Mouse (Mus musculus): ENCODE results near the gene Gm1123. TPM values are rescaled to one million over a fixed set of nuclear protein-coding genes. Genes with fewer than 3 reads are reported as not detected.

The Gm1123 gene
- polyA plus RNA-seq, 1 experiment from 2014 or later = not detected

GRCm38 (mm10) chr9:99021166-99021565, 14.3 kb downstream of the Gm1123 start:
- H3K4me3 ChIP-seq (ENCODE audit: low read depth, low read length) = no peak overlapping the region
- H3K9me3 ChIP-seq (replicated peaks; ENCODE audit: control insufficient read depth, low read length) = no peaks in the 10 kb centered on the region
- H3K4me1 ChIP-seq (ENCODE audit: control insufficient read depth, insufficient read depth, low read length) = no peaks in the 10 kb centered on the region
- DNase-seq (ENCODE audit: low spot score) (no peak), ATAC-seq (no peak)
- H3K27me3 ChIP-seq (replicated peaks; ENCODE audit: control insufficient read depth, insufficient read depth, low read length) = no peaks in the 10 kb centered on the region
- H3K36me3 ChIP-seq (ENCODE audit: control insufficient read depth, insufficient read depth, low read length) = no peaks in the 10 kb centered on the region
- no peak overlapping the region for H3K9ac ChIP-seq (ENCODE audit: low read length)
- 21% methylated on average over 5 of the region's 5 CpGs for WGBS
- no peak overlapping the region for H3K27ac ChIP-seq (ENCODE audit: low read depth, low read length)
- no peak overlapping the region for H3K4me2 ChIP-seq (ENCODE audit: low read length)

- no peaks in the 10 kb centered on the region for H3K27me3 ChIP-seq (replicated peaks; ENCODE audit: control insufficient read depth, insufficient read depth, low read length)
- H3K4me3 ChIP-seq (ENCODE audit: low read depth, low read length) = no peak overlapping the region
- DNase-seq (ENCODE audit: low spot score) (no peak), ATAC-seq (no peak)
- no peak overlapping the region for H3K9ac ChIP-seq (ENCODE audit: low read length)
- H3K4me1 ChIP-seq (ENCODE audit: control insufficient read depth, insufficient read depth, low read length) = no peaks in the 10 kb centered on the region
- no peaks in the 10 kb centered on the region for H3K9me3 ChIP-seq (replicated peaks; ENCODE audit: control insufficient read depth, low read length)
- H3K27ac ChIP-seq (ENCODE audit: low read depth, low read length) = no peak overlapping the region
- 65% methylated on average over 6 of the region's 6 CpGs for WGBS
- no peaks in the 10 kb centered on the region for H3K36me3 ChIP-seq (ENCODE audit: control insufficient read depth, insufficient read depth, low read length)
- no peak overlapping the region for H3K4me2 ChIP-seq (ENCODE audit: low read length)
Measured at GRCm38 (mm10) chr9:99017679-99018078, 17.8 kb downstream of the Gm1123 start.

GRCm38 (mm10) chr9:99016759-99017158, 18.8 kb downstream of the Gm1123 start:
- H3K9ac ChIP-seq (ENCODE audit: low read length) = no peak overlapping the region
- 80% methylated on average over 3 of the region's 3 CpGs for WGBS
- no peaks in the 10 kb centered on the region for H3K27me3 ChIP-seq (replicated peaks; ENCODE audit: control insufficient read depth, insufficient read depth, low read length)
- no peaks in the 10 kb centered on the region for H3K4me1 ChIP-seq (ENCODE audit: control insufficient read depth, insufficient read depth, low read length)
- H3K27ac ChIP-seq (ENCODE audit: low read depth, low read length) = no peak overlapping the region
- no peaks in the 10 kb centered on the region for H3K9me3 ChIP-seq (replicated peaks; ENCODE audit: control insufficient read depth, low read length)
- H3K4me3 ChIP-seq (ENCODE audit: low read depth, low read length) = no peak overlapping the region
- no peaks in the 10 kb centered on the region for H3K36me3 ChIP-seq (ENCODE audit: control insufficient read depth, insufficient read depth, low read length)
- H3K4me2 ChIP-seq (ENCODE audit: low read length) = no peak overlapping the region
- ATAC-seq = no peak
- DNase-seq (ENCODE audit: low spot score) = no peak

GRCm38 (mm10) chr9:99016301-99016700, 19.2 kb downstream of the Gm1123 start:
- H3K9ac ChIP-seq (ENCODE audit: low read length) = no peak overlapping the region
- no peak overlapping the region for H3K4me2 ChIP-seq (ENCODE audit: low read length)
- H3K36me3 ChIP-seq (ENCODE audit: control insufficient read depth, insufficient read depth, low read length) = no peaks in the 10 kb centered on the region
- H3K4me1 ChIP-seq (ENCODE audit: control insufficient read depth, insufficient read depth, low read length) = no peaks in the 10 kb centered on the region
- H3K27ac ChIP-seq (ENCODE audit: low read depth, low read length) = no peak overlapping the region
- no peak for DNase-seq (ENCODE audit: low spot score)
- no peaks in the 10 kb centered on the region for H3K27me3 ChIP-seq (replicated peaks; ENCODE audit: control insufficient read depth, insufficient read depth, low read length)
- no peak overlapping the region for H3K4me3 ChIP-seq (ENCODE audit: low read depth, low read length)
- no peak for ATAC-seq
- WGBS = 75% methylated on average over 3 of the region's 3 CpGs
- no peaks in the 10 kb centered on the region for H3K9me3 ChIP-seq (replicated peaks; ENCODE audit: control insufficient read depth, low read length)

GRCm38 (mm10) chr9:99009898-99010199, 25.7 kb downstream of the Gm1123 start:
- Histone ChIP-seq H3K4me3 (ENCODE audit: low read depth, low read length) (no peak overlapping the region), H3K9me3 (replicated peaks; ENCODE audit: control insufficient read depth, low read length) (no peaks in the 10 kb centered on the region), H3K36me3 (ENCODE audit: control insufficient read depth, insufficient read depth, low read length) (0 out of 2 replicates have a peak, but pooled peaks cover 10% of the 10 kb centered on the region), H3K27ac (ENCODE audit: low read depth, low read length) (no peak overlapping the region), H3K4me2 (ENCODE audit: low read length) (no peak overlapping the region), H3K9ac (ENCODE audit: low read length) (no peak overlapping the region), H3K27me3 (replicated peaks; ENCODE audit: control insufficient read depth, insufficient read depth, low read length) (no peaks in the 10 kb centered on the region), H3K4me1 (ENCODE audit: control insufficient read depth, insufficient read depth, low read length) (no peaks in the 10 kb centered on the region)
- ATAC-seq (no peak), DNase-seq (ENCODE audit: low spot score) (no peak)
- 97% methylated on average over 3 of the region's 3 CpGs for WGBS

- 86% methylated on average over 12 of the region's 12 CpGs for WGBS
- no peak for ATAC-seq
- H3K4me2 ChIP-seq (ENCODE audit: low read length) = no peak overlapping the region
- H3K9ac ChIP-seq (ENCODE audit: low read length) = no peak overlapping the region
- H3K27ac ChIP-seq (ENCODE audit: low read depth, low read length) = no peak overlapping the region
- no peaks in the 10 kb centered on the region for H3K9me3 ChIP-seq (replicated peaks; ENCODE audit: control insufficient read depth, low read length)
- no peaks in the 10 kb centered on the region for H3K27me3 ChIP-seq (replicated peaks; ENCODE audit: control insufficient read depth, insufficient read depth, low read length)
- no peaks in the 10 kb centered on the region for H3K4me1 ChIP-seq (ENCODE audit: control insufficient read depth, insufficient read depth, low read length)
- H3K36me3 ChIP-seq (ENCODE audit: control insufficient read depth, insufficient read depth, low read length) = 0 out of 2 replicates have a peak, but pooled peaks cover 10% of the 10 kb centered on the region
- DNase-seq (ENCODE audit: low spot score) = no peak
- no peak overlapping the region for H3K4me3 ChIP-seq (ENCODE audit: low read depth, low read length)
Measured at GRCm38 (mm10) chr9:99009069-99009897, 26.2 kb downstream of the Gm1123 start.

- Histone ChIP-seq H3K27ac (ENCODE audit: low read depth, low read length) (no peak overlapping the region), H3K4me1 (ENCODE audit: control insufficient read depth, insufficient read depth, low read length) (no peaks in the 10 kb centered on the region), H3K36me3 (ENCODE audit: control insufficient read depth, insufficient read depth, low read length) (peaks cover 51% of the 10 kb centered on the region), H3K4me2 (ENCODE audit: low read length) (no peak overlapping the region), H3K4me3 (ENCODE audit: low read depth, low read length) (no peak overlapping the region), H3K27me3 (replicated peaks; ENCODE audit: control insufficient read depth, insufficient read depth, low read length) (no peaks in the 10 kb centered on the region), H3K9me3 (replicated peaks; ENCODE audit: control insufficient read depth, low read length) (no peaks in the 10 kb centered on the region), H3K9ac (ENCODE audit: low read length) (no peak overlapping the region)
- no peak for DNase-seq (ENCODE audit: low spot score)
- 90% methylated on average over 6 of the region's 6 CpGs for WGBS
- ATAC-seq = no peak
Measured at GRCm38 (mm10) chr9:99001326-99001725, 34.2 kb downstream of the Gm1123 start.

GRCm38 (mm10) chr9:98999881-99000339, 35.6 kb downstream of the Gm1123 start:
- Histone ChIP-seq H3K4me1 (ENCODE audit: control insufficient read depth, insufficient read depth, low read length) (no peaks in the 10 kb centered on the region), H3K36me3 (ENCODE audit: control insufficient read depth, insufficient read depth, low read length) (peaks cover 43% of the 10 kb centered on the region), H3K9me3 (replicated peaks; ENCODE audit: control insufficient read depth, low read length) (no peaks in the 10 kb centered on the region), H3K4me3 (ENCODE audit: low read depth, low read length) (no peak overlapping the region), H3K9ac (ENCODE audit: low read length) (no peak overlapping the region), H3K27me3 (replicated peaks; ENCODE audit: control insufficient read depth, insufficient read depth, low read length) (no peaks in the 10 kb centered on the region), H3K4me2 (ENCODE audit: low read length) (no peak overlapping the region), H3K27ac (ENCODE audit: low read depth, low read length) (no peak overlapping the region)
- WGBS = 75% methylated on average over 9 of the region's 9 CpGs
- ATAC-seq = 0 out of 2 replicates have a peak, but pooled peaks have one; percentile 34
- peak; percentile 36 for DNase-seq (ENCODE audit: low spot score)

GRCm38 (mm10) chr9:98994103-98994502, 41.4 kb downstream of the Gm1123 start:
- Histone ChIP-seq H3K9ac (ENCODE audit: low read length) (no peak overlapping the region), H3K4me2 (ENCODE audit: low read length) (no peak overlapping the region), H3K27me3 (replicated peaks; ENCODE audit: control insufficient read depth, insufficient read depth, low read length) (no peaks in the 10 kb centered on the region), H3K36me3 (ENCODE audit: control insufficient read depth, insufficient read depth, low read length) (peaks cover 22% of the 10 kb centered on the region; the same call in 1 of the 2 replicates), H3K27ac (ENCODE audit: low read depth, low read length) (no peak overlapping the region), H3K4me1 (ENCODE audit: control insufficient read depth, insufficient read depth, low read length) (no peaks in the 10 kb centered on the region), H3K9me3 (replicated peaks; ENCODE audit: control insufficient read depth, low read length) (no peaks in the 10 kb centered on the region), H3K4me3 (ENCODE audit: low read depth, low read length) (no peak overlapping the region)
- DNase-seq (ENCODE audit: low spot score) (no peak), ATAC-seq (no peak)
- WGBS = 88% methylated on average over 4 of the region's 4 CpGs
